ENCODE assay signal across 8 mouse cellular contexts in genomic region chr14:32228996-32229395, GRCm38 (mm10). TPM values are rescaled to one million over a fixed set of nuclear protein-coding genes. Genes with fewer than 3 reads are reported as not detected.
DNase-seq lines count a peak whose midpoint lies in the region; ATAC-seq and TF ChIP-seq lines count a peak whose summit lies in the region.

No protein-coding gene starts in this region.

- ATAC-seq in heart, postnatal 0 days (ENCODE audit: insufficient read depth, low read depth): no peak
- ATAC-seq in megakaryocyte progenitor cell, adult 5-6 weeks (replicated peaks; ENCODE audit: poor library complexity): no peak

- no peak overlapping the region for H3K4me3 ChIP-seq in heart, postnatal 0 days (ENCODE audit: low read depth, low read length)
- H3K4me3 ChIP-seq in heart, embryonic 10.5 days: no peak overlapping the region

- no peaks in the 10 kb centered on the region for H3K27me3 ChIP-seq in heart, postnatal 0 days (ENCODE audit: control insufficient read depth, insufficient read depth, low read length)
- H3K27me3 ChIP-seq in heart, embryonic 10.5 days (ENCODE audit: insufficient read depth, poor library complexity, severe bottlenecking): no peaks in the 10 kb centered on the region

- no peak overlapping the region for H3K4me2 ChIP-seq in heart, postnatal 0 days (ENCODE audit: low read depth, low read length)

- no peak for TF ChIP-seq EP300 in heart, postnatal 0 days (IDR thresholded peaks at IDR 0.05; ENCODE audit: low read depth)

- no peaks in the 10 kb centered on the region for H3K4me1 ChIP-seq in heart, postnatal 0 days (ENCODE audit: control insufficient read depth, insufficient read depth)
- no peaks in the 10 kb centered on the region for H3K4me1 ChIP-seq in heart, embryonic 10.5 days

- no peak overlapping the region for H3K9ac ChIP-seq in heart, postnatal 0 days (replicated peaks; ENCODE audit: low read depth, low read length)

- WGBS in heart, postnatal 0 days: 2% methylated on average over 2 of the region's 2 CpGs
- 4% methylated on average over 2 of the region's 2 CpGs for WGBS in heart, embryonic 10.5 days

- H3K36me3 ChIP-seq in heart, postnatal 0 days (replicated peaks; ENCODE audit: control insufficient read depth, insufficient read depth, low read length): peaks cover 16% of the 10 kb centered on the region; the same call in 1 of the 2 replicates
- peaks cover 7% of the 10 kb centered on the region for H3K36me3 ChIP-seq in heart, embryonic 10.5 days

- H3K27ac ChIP-seq in heart, postnatal 0 days (ENCODE audit: low read depth): no peak overlapping the region
- H3K27ac ChIP-seq in heart, embryonic 10.5 days: no peak overlapping the region

- H3K9me3 ChIP-seq in heart, postnatal 0 days (replicated peaks; ENCODE audit: control insufficient read depth, low read length): no peaks in the 10 kb centered on the region
- no peaks in the 10 kb centered on the region for H3K9me3 ChIP-seq in heart, embryonic 10.5 days

- peak; percentile 58 for TF ChIP-seq CTCF in heart, postnatal 0 days (IDR thresholded peaks at IDR 0.05; ENCODE audit: low read depth)

- peak; percentile 13 for DNase-seq in heart, postnatal 0 days (ENCODE audit: low spot score)
- no peak for DNase-seq in heart, embryonic 10.5 days (ENCODE audit: low spot score)
- DNase-seq in A20 (ENCODE audit: low read depth, low spot score) (peak; percentile 61), ZHBTc4 (ENCODE audit: low read depth, low spot score) (peak; percentile 50)
- peak; percentile 23 for DNase-seq in embryo, embryonic 9.5 days (ENCODE audit: extremely low spot score)
- DNase-seq in layer of hippocampus, postnatal 14 days (ENCODE audit: low spot score in 2 of 2): peak; percentile 31 to 73
- DNase-seq in naive thymus-derived CD4-positive, alpha-beta T cell, adult 2 months (ENCODE audit: low read depth): peak; percentile 68

RNA-seq across cellular contexts. Expression of gene Parg, which starts 27.2 kb away (rescaled TPM):
- 21.0 and 21.4 TPM in 2 replicates for total RNA-seq in heart, postnatal 0 days (2014; rRNA removed; ENCODE audit: low replicate concordance)
- polyA plus RNA-seq in heart, postnatal 0 days (2015; fragmentation: Nextera tagmentation; extraction: Ambion mirVana): 15.9 and 16.5 TPM in 2 replicates
- polyA plus RNA-seq in heart, embryonic 10.5 days (2016; fragmentation: Nextera tagmentation; extraction: Ambion mirVana): 32.7 and 35.3 TPM in 2 replicates
- 10 to 100 TPM; 40.5 to 41.6 TPM for total RNA-seq in layer of hippocampus, postnatal 14 days (2021)
- total RNA-seq in megakaryocyte progenitor cell, adult 5-6 weeks (2015): 44.1 and 48.1 TPM in 2 replicates
- 102 and 143 TPM in 2 replicates for total RNA-seq in megakaryocyte progenitor cell, adult 5-6 weeks (2017)

RNA-seq across cellular contexts. Expression of gene Timm23, which starts 27.3 kb away (rescaled TPM):
- 273 and 367 TPM in 2 replicates for total RNA-seq in heart, postnatal 0 days (2014; rRNA removed; ENCODE audit: low replicate concordance)
- polyA plus RNA-seq in heart, postnatal 0 days (2015; fragmentation: Nextera tagmentation; extraction: Ambion mirVana): 440 and 486 TPM in 2 replicates
- 370 and 414 TPM in 2 replicates for polyA plus RNA-seq in heart, embryonic 10.5 days (2016; fragmentation: Nextera tagmentation; extraction: Ambion mirVana)
- 100 to 1,000 TPM in 1 of 2 experiments, 10 to 100 TPM in 1; 70.4 to 104 TPM for total RNA-seq in layer of hippocampus, postnatal 14 days (2021)
- 237 and 249 TPM in 2 replicates for total RNA-seq in megakaryocyte progenitor cell, adult 5-6 weeks (2015)
- total RNA-seq in megakaryocyte progenitor cell, adult 5-6 weeks (2017): 159 and 183 TPM in 2 replicates
